Mouse (Mus musculus) hindlimb bud, embryonic 11.5 days (tissue): ENCODE results near the gene Gm17428.
"Not testable (repeated sequence)": the region's sequence is repeated elsewhere in the genome, so short reads cannot be mapped to it uniquely, and the experiment has no call there.

ENCODE experiments used
- DNase-seq: peaks from one replicate; pipeline ENCODE4 v3.0.0-alpha.2; 2012; ENCODE audit warnings: low read depth, low spot score; ENCODE audit errors: extremely low spot score

Gene Gm17428

DNA sequence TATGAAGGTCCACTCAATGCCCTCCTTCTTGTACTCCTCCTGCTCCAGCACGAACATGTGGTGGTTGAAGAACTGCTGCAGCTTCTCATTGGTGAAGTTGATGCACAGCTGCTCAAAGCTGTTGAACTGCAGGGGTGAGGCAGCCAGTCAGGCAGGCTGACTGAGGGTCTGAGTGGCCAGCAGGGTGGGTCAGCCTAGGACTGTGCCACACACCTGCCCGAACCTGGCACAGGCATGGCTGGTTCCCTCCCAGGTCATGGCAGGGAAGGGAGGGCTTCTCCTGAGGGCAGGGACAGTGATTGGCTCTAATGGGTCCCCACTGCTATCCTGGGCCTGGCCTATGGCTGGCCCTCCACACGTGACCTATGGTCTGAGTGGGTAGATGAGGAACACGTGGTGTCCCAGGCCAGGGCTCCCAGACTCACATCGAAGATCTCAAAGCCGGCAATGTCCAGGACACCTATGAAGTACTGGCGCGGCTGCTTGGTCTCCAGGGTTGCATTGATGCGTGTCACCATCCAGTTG lies 11.7 kb downstream of the Gm17428 start:
- not testable (repeated sequence) for DNase-seq

DNA sequence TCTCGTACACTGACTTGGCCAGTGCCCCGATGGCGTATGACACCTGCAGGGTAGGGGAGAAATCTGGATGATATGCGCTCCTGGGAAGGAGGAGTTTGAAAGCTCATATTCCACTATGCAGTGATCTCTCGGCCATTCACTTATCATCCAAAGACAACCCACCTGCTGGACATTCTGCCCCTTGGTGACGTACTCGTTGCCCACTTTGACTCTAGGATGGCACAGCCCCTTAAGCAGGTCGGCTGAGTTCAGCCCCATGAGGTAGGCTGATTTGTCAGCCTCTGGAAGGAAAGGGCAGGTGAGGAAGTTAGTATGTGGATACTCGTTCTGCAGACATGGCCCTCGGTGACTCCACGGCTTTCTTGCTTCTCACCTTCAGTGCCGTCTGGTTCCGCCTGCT lies 12.1 kb downstream of the Gm17428 start:
- DNase-seq: no peak

DNA sequence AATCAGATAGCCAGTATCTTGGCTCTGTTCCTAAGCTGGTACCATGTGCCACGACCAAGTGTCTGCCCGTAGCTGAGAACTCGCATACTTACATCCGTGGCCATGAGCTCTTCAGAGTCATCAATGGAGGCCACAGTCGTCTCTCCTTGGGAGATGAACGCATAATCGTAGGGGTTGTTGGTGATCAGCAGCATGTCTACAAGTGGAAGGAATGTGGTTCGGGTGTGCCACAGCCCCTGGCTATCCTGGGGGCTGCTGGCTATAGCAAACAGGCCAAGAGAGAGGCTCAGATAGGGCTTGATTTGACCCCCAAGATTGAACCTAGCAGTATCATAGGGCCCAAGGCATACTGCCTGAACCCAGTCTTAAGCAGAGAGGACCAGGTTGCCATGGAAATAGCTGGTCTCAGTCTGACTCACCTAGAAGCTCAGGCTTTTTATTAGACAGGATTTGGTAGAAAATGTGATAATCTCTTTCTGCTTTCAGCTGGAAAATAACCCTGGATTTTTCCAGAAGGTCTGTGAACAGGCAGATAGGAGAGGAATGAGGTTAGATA lies 13.2 kb downstream of the Gm17428 start:
- DNase-seq: no peak

DNA sequence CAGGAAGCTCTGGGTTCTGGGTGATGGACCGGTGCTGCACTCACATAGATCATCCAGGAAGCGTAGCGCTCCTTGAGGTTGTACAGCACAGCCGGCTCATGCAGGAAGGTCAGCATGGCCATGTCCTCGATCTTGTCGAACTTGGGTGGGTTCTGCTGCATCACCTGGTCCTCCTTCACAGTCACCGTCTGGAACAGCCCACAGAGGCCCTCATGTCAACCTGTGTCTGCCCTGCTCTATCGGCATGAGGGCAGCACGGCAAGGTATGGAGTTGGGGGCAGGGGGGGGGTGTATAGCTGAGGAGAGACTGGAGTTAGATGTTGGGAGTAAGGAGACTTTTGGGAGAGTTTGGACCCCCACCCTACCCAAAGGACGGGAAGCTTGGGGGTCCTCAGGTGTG lies 15.5 kb downstream of the Gm17428 start:
- no peak for DNase-seq

DNA sequence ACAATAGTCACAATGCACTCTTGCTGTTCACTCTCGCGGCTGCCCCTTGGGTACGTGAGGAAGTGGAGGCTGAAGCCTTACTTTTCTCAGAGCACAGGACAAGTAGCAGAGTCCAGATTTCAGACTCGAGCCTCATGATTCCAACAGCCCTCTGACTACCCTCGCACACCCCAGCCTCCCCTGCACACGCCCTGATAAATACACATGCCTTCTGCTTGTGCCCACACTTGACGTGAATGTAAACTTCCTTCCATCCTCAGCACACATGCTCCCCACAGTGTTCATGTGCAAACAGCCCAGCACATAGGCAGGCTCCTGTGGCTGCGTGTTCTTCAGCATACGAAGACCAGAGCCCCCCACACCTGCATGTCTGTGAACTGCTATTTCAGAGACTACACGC lies 16.9 kb downstream of the Gm17428 start:
- DNase-seq: no peak

DNA sequence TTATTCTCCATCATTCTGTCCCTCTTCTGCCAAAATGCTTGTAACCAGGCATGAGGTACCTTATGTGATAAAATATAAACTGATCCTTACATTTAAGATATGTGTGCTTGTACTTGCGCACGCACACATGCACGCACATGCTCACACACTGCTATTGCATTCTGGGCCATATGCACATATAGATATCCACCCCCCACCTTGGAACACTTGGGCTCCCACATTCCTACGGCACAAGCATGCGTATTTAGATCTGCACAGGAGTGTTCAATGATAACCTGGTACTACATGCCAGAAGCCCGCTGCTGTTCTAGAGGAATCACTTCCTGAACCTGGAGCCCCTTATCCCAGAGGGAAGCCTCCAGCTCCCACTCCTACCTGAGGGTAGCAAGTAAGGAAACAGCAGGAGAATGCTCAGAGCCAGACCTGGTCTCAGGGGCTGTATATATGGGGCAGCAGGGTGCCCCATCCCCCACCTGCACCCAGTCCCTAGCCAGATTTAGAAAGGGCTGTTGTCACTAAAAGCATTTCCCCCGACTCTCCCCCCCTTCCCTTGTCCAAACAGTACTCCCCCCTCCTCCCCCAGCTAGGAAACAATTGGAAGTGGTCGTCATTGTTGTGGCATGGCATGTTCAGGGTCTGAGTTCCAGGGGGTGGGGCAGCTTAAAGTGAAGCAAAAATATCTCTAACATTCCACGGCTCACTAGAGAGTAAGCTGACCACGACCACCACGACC lies 17.6 kb downstream of the Gm17428 start, which contains the start of gene Myh7:
Gene Myh7 (minus strand): TSS at position 491 of the 733 bp plus-strand sequence.
- DNase-seq: no peak

DNA sequence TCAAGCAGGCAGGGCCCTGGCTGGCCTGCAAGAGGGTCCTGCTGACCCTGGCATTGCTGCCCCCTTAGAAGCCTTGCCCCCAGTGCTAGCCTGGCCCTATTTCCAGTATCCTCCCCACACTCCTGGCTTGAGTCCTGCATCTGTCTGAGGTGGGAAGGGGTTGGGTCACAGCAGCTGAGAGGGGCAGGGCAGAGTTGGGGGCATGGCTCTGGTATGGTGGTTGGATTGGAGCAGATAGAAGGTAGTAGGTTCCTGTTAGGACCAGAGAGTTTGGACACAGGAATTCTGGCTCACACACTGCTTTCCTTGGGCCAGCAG lies 18.1 kb downstream of the Gm17428 start:
- DNase-seq: no peak

DNA sequence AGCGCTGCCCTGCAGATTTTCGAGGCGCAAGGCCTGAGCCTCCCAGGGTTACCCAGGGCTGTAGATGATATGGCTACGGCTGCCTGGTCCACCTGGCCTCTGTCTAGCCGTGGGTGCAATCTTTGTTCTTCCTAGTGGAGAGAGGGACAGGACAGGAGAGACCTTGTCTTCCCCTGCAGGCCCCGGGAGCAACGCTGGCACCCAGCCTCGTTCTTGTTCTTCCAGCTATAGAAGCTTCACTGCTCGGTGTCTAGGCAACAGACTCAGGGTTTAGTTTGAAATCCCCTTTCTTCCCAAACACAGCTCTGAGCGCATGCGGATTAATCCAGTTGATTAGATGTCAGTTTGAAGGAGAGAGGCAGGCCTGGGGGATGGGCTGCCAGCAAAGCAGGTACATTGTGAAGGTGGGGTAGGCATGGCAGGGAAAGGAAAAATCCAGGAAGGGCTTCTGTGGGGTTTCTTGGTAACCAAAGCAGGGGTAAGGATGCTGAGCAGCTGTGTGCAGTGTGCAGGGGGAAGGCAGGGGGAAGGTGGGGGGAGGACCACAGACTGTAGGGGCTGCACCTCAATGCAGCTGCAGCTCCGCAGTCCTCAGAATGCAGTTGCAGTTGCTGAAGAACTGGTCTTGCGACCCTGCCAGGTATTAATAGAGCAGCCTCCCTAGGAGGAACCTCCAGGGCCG lies 18.9 kb downstream of the Gm17428 start:
- DNase-seq: no peak

DNA sequence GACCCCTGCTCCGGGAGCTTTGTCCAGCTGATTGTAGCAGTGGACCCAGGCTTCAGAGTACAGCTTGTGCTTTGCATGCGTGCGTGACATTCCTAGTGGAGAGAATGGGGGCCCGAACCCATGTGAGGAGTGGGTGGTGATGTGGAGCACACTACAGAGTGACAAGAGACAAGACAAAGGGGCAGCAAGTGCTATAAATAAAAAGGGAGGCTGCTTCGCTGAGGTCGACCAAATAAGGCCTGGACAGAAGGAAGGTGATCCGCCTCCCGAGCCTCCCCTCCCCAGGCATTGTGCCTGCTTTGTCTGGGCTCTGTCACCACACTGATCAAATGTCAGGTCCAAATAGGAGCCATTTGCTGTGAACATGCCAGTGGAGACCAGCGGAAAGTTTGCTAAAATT lies 20.1 kb downstream of the Gm17428 start:
- no peak for DNase-seq

DNA sequence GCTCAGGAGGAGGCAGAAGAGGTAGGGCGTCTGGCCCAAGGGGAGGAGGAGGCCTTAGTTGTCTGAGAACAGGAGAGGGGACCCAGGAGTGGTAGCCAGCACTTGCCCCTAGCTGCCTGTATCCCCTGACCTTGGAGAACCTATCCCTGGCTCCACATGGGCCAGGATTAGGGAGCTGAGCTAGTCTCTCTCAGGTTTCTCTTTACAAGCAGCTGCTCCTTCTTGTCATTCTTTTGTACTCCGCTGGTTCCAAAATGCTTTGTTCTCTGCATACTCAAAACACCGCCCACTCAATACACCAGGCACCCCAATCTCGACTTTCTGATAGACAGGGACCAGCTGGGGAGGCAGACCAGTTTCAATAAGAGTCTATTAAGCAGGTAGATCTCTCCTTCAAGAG lies 20.6 kb downstream of the Gm17428 start:
- DNase-seq: no peak

DNA sequence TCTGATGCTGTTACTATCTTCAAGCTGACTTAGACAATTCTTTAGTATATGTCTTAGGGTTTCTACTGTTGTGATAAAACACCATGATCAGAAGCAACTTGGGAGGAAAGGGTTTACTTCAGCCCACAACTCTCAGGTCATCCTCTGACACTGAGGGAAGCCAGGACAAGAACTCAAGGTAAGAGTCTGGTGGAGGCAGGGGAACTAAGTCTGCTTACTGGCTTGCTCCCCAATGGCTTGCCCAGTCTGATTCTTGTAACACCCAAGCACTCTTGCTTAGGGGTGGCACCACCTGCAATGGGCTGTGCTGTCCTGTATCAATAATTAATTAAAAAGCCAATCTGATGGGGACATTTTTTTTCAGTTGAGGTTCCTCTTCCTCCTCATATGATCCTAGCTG lies 21.9 kb downstream of the Gm17428 start:
- no peak for DNase-seq

DNA sequence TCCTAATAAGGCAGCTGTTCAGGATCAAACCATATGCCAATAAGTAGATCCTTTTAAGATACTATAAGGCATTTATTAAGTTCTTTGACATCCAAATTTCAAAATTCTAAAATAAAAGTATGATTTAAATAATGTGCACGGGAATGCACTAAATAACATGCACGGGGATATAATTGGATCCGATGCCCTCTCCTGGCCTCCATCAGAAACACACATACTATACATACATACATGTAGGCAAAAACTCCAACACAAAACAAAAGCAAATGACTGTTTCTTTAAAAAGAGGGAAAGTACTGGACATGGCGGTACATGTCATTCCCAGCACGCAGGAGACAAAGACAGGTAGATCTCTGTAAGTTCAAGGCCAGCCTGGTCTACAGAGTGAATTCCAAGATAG lies 23.1 kb downstream of the Gm17428 start:
- DNase-seq: not testable (repeated sequence)

DNA sequence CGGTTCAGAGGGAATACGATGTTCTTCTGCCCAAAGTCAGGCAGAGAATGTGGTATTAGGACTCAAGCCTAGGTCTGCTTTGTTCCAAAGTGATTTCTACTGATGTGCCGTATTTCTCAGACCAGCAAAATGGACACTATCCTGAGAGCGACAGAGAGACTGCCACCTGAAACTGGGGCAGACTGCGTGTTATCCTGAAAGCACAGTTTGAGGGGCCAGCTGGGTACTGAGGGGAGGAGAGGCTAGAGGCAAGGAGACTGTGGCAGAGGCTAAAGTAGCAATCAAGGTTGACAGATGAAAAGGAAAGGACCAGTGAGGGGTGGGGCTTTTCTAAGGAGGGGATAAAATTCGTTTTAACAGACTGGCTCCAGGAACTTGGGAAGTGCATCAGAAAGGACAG lies 24.1 kb downstream of the Gm17428 start:
- DNase-seq: no peak

DNA sequence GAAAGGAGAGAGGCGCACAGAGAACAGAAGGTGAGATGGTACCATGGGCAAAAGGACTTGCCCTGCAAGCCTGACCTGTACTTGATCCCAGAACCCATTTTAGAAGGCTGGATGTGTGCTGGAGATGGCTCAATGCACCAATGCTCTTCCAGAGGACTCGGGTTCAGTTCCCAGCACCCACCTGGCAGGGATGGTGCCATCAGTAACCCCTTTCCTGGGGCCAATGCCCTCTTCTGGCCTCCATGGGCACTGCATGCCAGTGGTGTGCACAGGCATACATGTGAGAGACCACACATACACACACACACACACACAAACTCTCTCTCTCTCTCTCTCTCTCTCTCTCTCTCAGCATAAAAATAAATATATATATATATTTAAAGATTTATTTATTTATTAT lies 24.7 kb downstream of the Gm17428 start:
- no peak for DNase-seq

DNA sequence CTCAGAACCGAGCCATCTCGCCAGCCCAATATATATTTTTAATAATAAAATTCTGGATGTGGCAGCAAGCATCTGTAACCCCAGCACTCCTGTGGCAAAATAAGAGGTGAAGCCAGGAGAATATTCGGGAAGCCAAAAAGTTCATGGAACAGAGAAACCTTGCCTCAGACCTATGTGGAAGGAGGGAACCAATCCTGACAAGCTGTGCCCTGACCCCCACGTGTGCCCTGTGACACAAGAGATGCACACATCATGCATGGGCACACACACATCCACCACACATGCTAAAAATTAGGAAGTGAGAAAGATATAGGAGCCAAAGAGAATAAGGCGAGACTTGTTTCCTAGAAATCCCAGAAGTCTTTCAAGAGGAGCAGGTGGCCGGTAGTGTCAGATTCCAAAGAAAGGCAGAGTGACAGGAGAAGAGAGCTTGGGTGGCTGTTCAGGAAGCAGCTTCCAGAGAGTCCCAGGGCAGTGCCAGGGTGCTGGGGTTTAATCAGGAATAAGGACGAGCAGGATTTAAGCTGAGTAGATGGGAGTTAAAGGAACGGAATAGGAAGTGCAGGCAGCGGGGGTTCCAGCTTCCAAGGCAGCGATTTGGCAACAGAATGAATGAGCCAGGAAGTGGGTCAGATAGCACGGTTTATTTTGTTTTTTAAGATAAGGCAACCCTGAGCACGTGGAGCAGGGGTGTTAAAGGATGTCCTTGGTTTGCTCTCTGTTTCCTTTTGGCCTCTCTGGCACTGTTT lies 25.4 kb downstream of the Gm17428 start:
- no peak for DNase-seq

DNA sequence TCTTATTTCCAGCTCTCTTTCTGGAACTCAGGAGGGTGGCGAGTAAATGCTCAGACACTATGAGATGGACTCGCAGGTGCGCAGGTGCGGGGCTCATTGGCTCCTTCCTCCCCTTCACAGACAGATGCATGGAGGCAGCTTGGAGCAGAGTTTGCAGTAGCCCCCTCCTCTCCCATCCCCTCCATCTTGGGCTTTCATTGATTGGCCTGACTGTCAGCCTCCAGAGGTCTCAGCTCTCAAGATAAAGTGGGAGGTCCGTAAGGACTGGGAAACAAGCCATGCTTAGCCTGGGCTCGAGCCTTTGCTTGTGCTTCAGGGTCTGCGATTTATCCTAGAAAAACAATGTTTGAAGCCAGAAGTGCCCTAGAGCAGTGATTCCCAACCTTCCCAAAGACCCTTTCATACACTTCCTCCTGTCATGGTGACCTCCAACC lies 26.0 kb downstream of the Gm17428 start:
- DNase-seq: no peak

DNA sequence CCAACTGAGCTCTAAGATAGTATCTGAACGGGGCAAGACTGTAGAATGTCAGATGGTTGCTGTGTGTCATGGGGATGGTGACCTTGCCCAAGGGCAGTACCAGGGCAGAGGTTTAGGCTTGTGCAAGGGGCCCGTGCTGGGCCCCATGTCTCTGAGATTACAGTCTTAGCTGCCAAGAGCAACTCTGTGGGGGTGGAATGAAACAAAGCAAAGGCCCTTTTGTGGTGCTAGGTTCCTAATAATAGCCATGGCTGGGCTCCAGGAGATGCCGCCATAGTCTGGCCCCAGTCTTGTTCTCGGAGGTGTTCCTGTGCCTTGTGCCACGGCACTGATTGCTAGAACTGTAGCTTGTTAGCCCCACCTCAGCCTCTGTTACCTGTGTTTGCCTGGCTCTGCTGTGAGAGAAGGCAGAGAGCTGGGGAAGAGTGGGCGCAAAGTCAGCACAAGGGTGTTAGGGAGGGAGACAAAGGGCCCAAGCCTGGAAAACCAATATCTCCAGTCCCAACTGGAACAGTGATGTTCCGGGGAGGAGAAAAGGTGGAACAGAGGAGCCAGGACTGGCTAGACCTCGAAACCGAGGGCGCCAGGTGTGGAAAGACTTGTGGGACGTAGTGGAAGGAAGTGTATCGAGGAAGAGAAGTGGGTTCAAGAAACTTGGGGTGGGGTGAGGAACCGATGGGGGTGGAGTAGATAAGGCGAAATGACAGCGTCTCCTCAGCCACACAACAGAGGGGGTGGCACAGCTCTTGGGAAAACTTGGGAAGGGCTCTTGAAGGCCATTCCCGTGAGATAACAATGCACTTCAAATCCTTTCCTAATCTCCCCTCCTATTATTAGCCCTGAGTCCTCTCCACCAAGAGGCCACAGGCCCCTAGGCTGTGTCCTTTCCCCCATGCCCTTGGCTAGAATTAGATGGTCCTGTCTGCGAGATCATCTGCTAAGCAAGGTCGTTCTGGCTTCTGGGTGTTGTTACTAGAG lies 27.4 kb downstream of the Gm17428 start:
- no peak for DNase-seq

DNA sequence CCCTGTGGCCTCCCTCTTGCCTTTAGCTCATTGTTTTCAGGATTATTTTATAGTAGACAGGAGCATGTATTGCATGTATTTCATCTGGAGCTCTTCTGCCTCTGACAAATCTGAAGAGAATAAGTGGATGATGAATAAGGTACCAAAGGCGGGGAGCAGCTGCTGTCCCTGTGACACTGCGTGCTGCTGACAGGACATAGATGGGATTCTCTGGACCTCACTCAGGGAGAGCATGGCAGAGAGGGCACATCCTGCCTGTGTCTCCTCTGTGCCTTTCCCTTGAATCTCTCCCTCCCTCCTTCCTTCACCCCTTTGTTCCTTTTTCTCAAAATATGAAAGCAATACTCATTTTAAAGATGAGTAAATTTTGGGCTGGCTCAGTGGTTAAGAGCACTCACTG lies 28.8 kb downstream of the Gm17428 start:
- no peak for DNase-seq

DNA sequence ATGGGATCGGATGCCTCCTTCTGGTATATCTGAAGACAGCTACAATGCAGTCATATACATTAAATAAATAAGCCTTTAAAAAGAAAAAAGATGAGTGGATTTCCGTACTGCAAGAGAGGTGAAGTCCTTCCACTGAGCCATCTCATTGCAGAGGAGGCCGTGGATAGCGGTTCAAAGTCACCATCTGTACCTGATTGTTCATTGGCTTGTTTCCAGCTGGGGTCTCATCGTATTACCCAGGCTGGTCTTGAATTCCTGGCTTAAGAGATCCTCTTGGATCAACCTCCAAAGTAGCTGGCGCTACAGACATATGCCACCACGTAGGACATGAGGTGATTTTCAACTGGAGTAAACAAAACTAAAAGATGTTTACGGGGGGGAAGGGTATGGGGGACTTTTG lies 29.2 kb downstream of the Gm17428 start:
- DNase-seq: no peak

DNA sequence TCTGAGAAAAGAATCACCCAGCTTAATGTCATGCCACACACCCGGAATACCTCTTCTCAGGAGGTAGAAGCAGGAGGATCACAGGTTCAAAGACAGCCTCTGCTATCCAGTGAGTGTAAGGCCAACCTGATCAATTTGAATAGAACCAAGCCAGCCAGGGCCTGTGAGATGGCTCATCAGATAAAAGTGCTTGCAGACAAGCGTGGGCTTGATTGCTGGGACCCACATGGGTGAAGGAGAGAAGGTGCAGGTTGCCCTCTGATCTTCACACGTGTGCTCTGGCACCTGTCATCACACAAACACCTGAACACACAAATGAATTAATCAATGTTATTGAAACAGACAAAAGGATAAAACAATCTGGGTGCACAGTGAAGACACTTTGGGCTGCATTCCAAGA lies 29.8 kb downstream of the Gm17428 start:
- DNase-seq: no peak
